9 mouse cellular contexts compared by ENCODE assay signal in genomic region chr9:109798051-109798450, GRCm38 (mm10). TPM values are rescaled to one million over a fixed set of nuclear protein-coding genes. Genes with fewer than 3 reads are reported as not detected.
DNase-seq lines count a peak whose midpoint lies in the region; ATAC-seq and TF ChIP-seq lines count a peak whose summit lies in the region.
"Had no signal": no experiment of that assay in that cellular context is flagged by ENCODE, and none has a peak within 500 bp of the region (broad histone marks: within the 10 kb centered on the region; RNA-seq: fewer than 3 reads in every experiment).

No protein-coding gene starts in this region.

- H3K36me3 ChIP-seq in kidney, embryonic 14.5 days (ENCODE audit: control insufficient read depth, insufficient read depth, low read length) = no peaks in the 10 kb centered on the region
- H3K36me3 ChIP-seq in ES-Bruce4 (ENCODE audit: control insufficient read depth, insufficient read depth, low read length, poor library complexity, severe bottlenecking) = no peaks in the 10 kb centered on the region
- H3K36me3 ChIP-seq in heart, embryonic 11.5 days (ENCODE audit: control insufficient read depth, insufficient read depth, low read length) = no peaks in the 10 kb centered on the region

- no peaks in the 10 kb centered on the region for H3K4me1 ChIP-seq in kidney, embryonic 14.5 days (ENCODE audit: control insufficient read depth, insufficient read depth, low read length)
- no peaks in the 10 kb centered on the region for H3K4me1 ChIP-seq in ES-Bruce4 (ENCODE audit: control insufficient read depth, insufficient read depth, low read length)
- no peaks in the 10 kb centered on the region for H3K4me1 ChIP-seq in heart, embryonic 11.5 days (ENCODE audit: control insufficient read depth, insufficient read depth, low read length)

- WGBS in kidney, embryonic 14.5 days = 92% methylated on average over 1 of the region's 1 CpGs
- WGBS in heart, embryonic 11.5 days (ENCODE audit: insufficient replicate concordance) = 87% methylated on average over 1 of the region's 1 CpGs

- peak; percentile 73 for TF ChIP-seq CTCF in ES-Bruce4 (IDR thresholded peaks at IDR 0.05; ENCODE audit: low read depth, low read length)

- no peak overlapping the region for H3K27ac ChIP-seq in kidney, embryonic 14.5 days (ENCODE audit: low read depth, low read length)
- H3K27ac ChIP-seq in ES-Bruce4 (ENCODE audit: insufficient read depth, low read length) = no peak overlapping the region
- H3K27ac ChIP-seq in heart, embryonic 11.5 days (ENCODE audit: low read depth, low read length) = no peak overlapping the region

- TF ChIP-seq POLR2A in ES-Bruce4 (IDR thresholded peaks at IDR 0.05; ENCODE audit: insufficient read depth, low read length) = no peak

- H3K27me3 ChIP-seq in kidney, embryonic 14.5 days (ENCODE audit: control insufficient read depth, insufficient read depth, low read length) = no peaks in the 10 kb centered on the region
- no peaks in the 10 kb centered on the region for H3K27me3 ChIP-seq in ES-Bruce4 (ENCODE audit: control insufficient read depth, insufficient read depth, low read length, poor library complexity, severe bottlenecking)
- H3K27me3 ChIP-seq in heart, embryonic 11.5 days (ENCODE audit: control insufficient read depth, insufficient read depth, low read length) = no peaks in the 10 kb centered on the region

- H3K9ac ChIP-seq in kidney, embryonic 14.5 days (ENCODE audit: low read depth, low read length) = no peak overlapping the region
- H3K9ac ChIP-seq in ES-Bruce4 (ENCODE audit: low read depth, poor library complexity, severe bottlenecking) = no peak overlapping the region
- H3K9ac ChIP-seq in heart, embryonic 11.5 days (ENCODE audit: low read depth, low read length) = no peak overlapping the region

- H3K4me2 ChIP-seq in kidney, embryonic 14.5 days (replicated peaks; ENCODE audit: low read depth, low read length) = no peak overlapping the region
- H3K4me2 ChIP-seq in heart, embryonic 11.5 days = no peak overlapping the region

- DNase-seq in kidney, adult 8-10 months = peak; percentile 5 to 26
- peak; percentile 57 for DNase-seq in A20 (ENCODE audit: low read depth, low spot score)
- peak; percentile 10 for DNase-seq in c-Kit-positive CD71-positive TER-119-negative erythroid progenitor cells, embryonic 14.5 days (ENCODE audit: low read depth)
- DNase-seq in lung, postnatal 36 days = peak; percentile 21

- no peak for ATAC-seq in kidney, embryonic 14.5 days (ENCODE audit: low FRiP score, low TSS enrichment)
- ATAC-seq in heart, embryonic 11.5 days (replicated peaks; ENCODE audit: insufficient number of reproducible peaks, low FRiP score, low TSS enrichment) = no peak

- H3K9me3 ChIP-seq in kidney, embryonic 14.5 days (ENCODE audit: control insufficient read depth, low read length) = no peaks in the 10 kb centered on the region
- no peaks in the 10 kb centered on the region for H3K9me3 ChIP-seq in ES-Bruce4 (replicated peaks; ENCODE audit: control insufficient read depth, insufficient read depth, low read length, poor library complexity, severe bottlenecking)
- no peaks in the 10 kb centered on the region for H3K9me3 ChIP-seq in heart, embryonic 11.5 days (replicated peaks; ENCODE audit: control insufficient read depth, low read length)

- H3K4me3 ChIP-seq in kidney, embryonic 14.5 days (ENCODE audit: low read length) = no peak overlapping the region
- H3K4me3 ChIP-seq in ES-Bruce4 (ENCODE audit: low read depth, low read length) = no peak overlapping the region
- H3K4me3 ChIP-seq in heart, embryonic 11.5 days (ENCODE audit: low read depth, low read length) = no peak overlapping the region

- TF ChIP-seq EP300 in ES-Bruce4 (IDR thresholded peaks at IDR 0.05; ENCODE audit: insufficient read depth, low read depth, low read length) = no peak

RNA-seq across cellular contexts. Expression of gene Fbxw27, which starts 7.6 kb away (rescaled TPM):
- polyA plus RNA-seq in kidney, embryonic 14.5 days (2014; fragmentation: Nextera tagmentation; extraction: Ambion mirVana) = 0.43 TPM in 1 of 2 replicates, not detected in the other
- not detected in 2 replicates for polyA plus RNA-seq in ES-Bruce4 (2011; ENCODE audit: insufficient read depth, insufficient read length, low read depth, missing spikeins)
- not detected in 2 replicates for polyA plus RNA-seq in heart, embryonic 11.5 days (2014; fragmentation: Nextera tagmentation; extraction: Ambion mirVana)
- polyA plus RNA-seq: liver, embryonic 16.5 days had no signal

RNA-seq across cellular contexts. Expression of gene Spink8, which starts 14.0 kb away (rescaled TPM):
- 25.1 and 32.7 TPM in 2 replicates for polyA plus RNA-seq in kidney, embryonic 14.5 days (2014; fragmentation: Nextera tagmentation; extraction: Ambion mirVana)
- not detected in 2 replicates for polyA plus RNA-seq in ES-Bruce4 (2011; ENCODE audit: insufficient read depth, insufficient read length, low read depth, missing spikeins)
- 0.27 TPM in 1 of 2 replicates, not detected in the other for polyA plus RNA-seq in heart, embryonic 11.5 days (2014; fragmentation: Nextera tagmentation; extraction: Ambion mirVana)
- polyA plus RNA-seq: liver, embryonic 16.5 days had no signal

RNA-seq across cellular contexts. Expression of gene Nme6, which starts 34.5 kb away (rescaled TPM):
- polyA plus RNA-seq in kidney, embryonic 14.5 days (2014; fragmentation: Nextera tagmentation; extraction: Ambion mirVana) = 88.6 and 102 TPM in 2 replicates
- 41.2 and 44.7 TPM in 2 replicates for polyA plus RNA-seq in ES-Bruce4 (2011; ENCODE audit: insufficient read depth, insufficient read length, low read depth, missing spikeins)
- polyA plus RNA-seq in heart, embryonic 11.5 days (2014; fragmentation: Nextera tagmentation; extraction: Ambion mirVana) = 77.3 and 84.9 TPM in 2 replicates

RNA-seq across cellular contexts. Expression of gene Camp, which starts 51.4 kb away (rescaled TPM):
- 0.27 TPM in 1 of 2 replicates, not detected in the other for polyA plus RNA-seq in kidney, embryonic 14.5 days (2014; fragmentation: Nextera tagmentation; extraction: Ambion mirVana)
- not detected in 2 replicates for polyA plus RNA-seq in ES-Bruce4 (2011; ENCODE audit: insufficient read depth, insufficient read length, low read depth, missing spikeins)
- polyA plus RNA-seq in heart, embryonic 11.5 days (2014; fragmentation: Nextera tagmentation; extraction: Ambion mirVana) = 1.1 TPM in 1 of 2 replicates, not detected in the other

RNA-seq across cellular contexts. Expression of gene Fbxw26, which starts 52.2 kb away (rescaled TPM):
- 0.14 and 0.15 TPM in 2 replicates for polyA plus RNA-seq in kidney, embryonic 14.5 days (2014; fragmentation: Nextera tagmentation; extraction: Ambion mirVana)
- not detected in 2 replicates for polyA plus RNA-seq in ES-Bruce4 (2011; ENCODE audit: insufficient read depth, insufficient read length, low read depth, missing spikeins)
- not detected in 2 replicates for polyA plus RNA-seq in heart, embryonic 11.5 days (2014; fragmentation: Nextera tagmentation; extraction: Ambion mirVana)
- polyA plus RNA-seq: frontal cortex, adult 2 months; liver, embryonic 16.5 days had no signal

Comparison
In these comparisons a context has a peak if more than half of its experiments do, and no peak if none do; other contexts are left out.
1. RNA of gene Spink8, which starts 14.0 kb away (polyA plus RNA-seq): 25.1 to 32.7 TPM in kidney, embryonic 14.5 days; 0.27 TPM in heart, embryonic 11.5 days and not detected in ES-Bruce4; every median in the first group is over 10 times any median in the second.
2. Peak in every context shown above with its lines, with median percentiles within 50 percentile points of each other: DNase-seq.